Mouse (Mus musculus) thymus, adult 2 months (tissue): Measurements from ENCODE around the gene Wdr5. TPM values are rescaled to one million over a fixed set of nuclear protein-coding genes. Genes with fewer than 3 reads are reported as not detected.
"Not testable (repeated sequence)": the region's sequence is repeated elsewhere in the genome, so short reads cannot be mapped to it uniquely, and the experiment has no call there.

Source experiments
- DNase-seq: peaks from one replicate; pipeline ENCODE4 v3.0.0; 2021
- H3K27ac ChIP-seq: fragments of 200-500 bp; 2 replicates; pipeline ENCODE4 v1.5.1; 2012; ENCODE audit warnings: low read length, control low read depth; ENCODE audit not compliant: control insufficient read depth, insufficient read depth
- H3K27me3 ChIP-seq: fragments of 200-500 bp; 2 replicates; pipeline ENCODE4 v1.6.1; 2012; ENCODE audit warnings: mild to moderate bottlenecking, low read length, moderate library complexity, mixed read lengths; ENCODE audit not compliant: control insufficient read depth, insufficient read depth
- H3K36me3 ChIP-seq: fragments of 200-500 bp; 2 replicates; pipeline ENCODE4 v1.6.1; 2012; ENCODE audit warnings: mild to moderate bottlenecking, low read length, moderate library complexity; ENCODE audit not compliant: control insufficient read depth, insufficient read depth
- H3K4me1 ChIP-seq: fragments of 200-500 bp; replicated peaks from 2 replicates; pipeline ENCODE4 v1.6.1; 2012; ENCODE audit warnings: low read length; ENCODE audit not compliant: control insufficient read depth, insufficient read depth
- H3K4me3 ChIP-seq: fragments of 200-500 bp; 2 replicates; pipeline ENCODE4 v1.5.1; 2012; ENCODE audit warnings: mild to moderate bottlenecking, low read length, control low read depth, moderate library complexity; ENCODE audit not compliant: control insufficient read depth, insufficient read depth
- CTCF ChIP-seq: fragments of 200-500 bp; IDR thresholded peaks from 2 replicates; pipeline ENCODE4 v1.5.1; 2012; ENCODE audit warnings: mild to moderate bottlenecking, control low read depth, low read length, moderate library complexity, borderline replicate concordance; ENCODE audit not compliant: control insufficient read depth, poor library complexity, insufficient read depth; ENCODE audit errors: extremely low read depth
- POLR2A ChIP-seq: fragments of 200-500 bp; IDR thresholded peaks from 2 replicates; pipeline ENCODE4 v1.6.1; 2012; ENCODE audit warnings: mild to moderate bottlenecking, low read length, control low read depth, moderate library complexity; ENCODE audit not compliant: control insufficient read depth, poor library complexity, insufficient read depth; ENCODE audit errors: extremely low read depth
- WGBS: fragments of 180-500 bp; shearing (Covaris S2); methylation state at CpG from one replicate; pipeline ENCODE4 v1.1.7; 2018; 5-methylcytosine and 5-hydroxymethylcytosine counted together
- polyA plus RNA-seq: library from polyadenylated mRNA; depleted of rRNA; stranded (reverse); fragments of >200 nt; gene quantifications from 2 replicates; pipeline ENCODE4 v1.2.3, GENCODE M21; 2012

The Wdr5 gene
- polyA plus RNA-seq, 1 experiment = 42.9 TPM

- DNase-seq = no peak
- Histone ChIP-seq H3K4me3 (no peak overlapping the region), H3K27ac (no peak overlapping the region), H3K36me3 (no peaks in the 10 kb centered on the region), H3K4me1 (peaks cover 16% of the 10 kb centered on the region), H3K27me3 (no peaks in the 10 kb centered on the region)
- TF ChIP-seq POLR2A (no peak), CTCF (no peak)
- 82% methylated on average over 3 of the region's 3 CpGs for WGBS
Measured at GRCm38 (mm10) chr2:27512909-27513308, 2.0 kb upstream of the Wdr5 start.

- no peak for TF ChIP-seq POLR2A
- TF ChIP-seq CTCF = no peak
- H3K4me3 ChIP-seq = no peak overlapping the region
- 70% methylated on average over 5 of the region's 5 CpGs for WGBS
- H3K36me3 ChIP-seq = no peaks in the 10 kb centered on the region
- H3K4me1 ChIP-seq = peaks cover 16% of the 10 kb centered on the region
- no peak overlapping the region for H3K27ac ChIP-seq
- no peak for DNase-seq
- H3K27me3 ChIP-seq = no peaks in the 10 kb centered on the region
Measured at GRCm38 (mm10) chr2:27513861-27514260, 1.1 kb upstream of the Wdr5 start.

DNA sequence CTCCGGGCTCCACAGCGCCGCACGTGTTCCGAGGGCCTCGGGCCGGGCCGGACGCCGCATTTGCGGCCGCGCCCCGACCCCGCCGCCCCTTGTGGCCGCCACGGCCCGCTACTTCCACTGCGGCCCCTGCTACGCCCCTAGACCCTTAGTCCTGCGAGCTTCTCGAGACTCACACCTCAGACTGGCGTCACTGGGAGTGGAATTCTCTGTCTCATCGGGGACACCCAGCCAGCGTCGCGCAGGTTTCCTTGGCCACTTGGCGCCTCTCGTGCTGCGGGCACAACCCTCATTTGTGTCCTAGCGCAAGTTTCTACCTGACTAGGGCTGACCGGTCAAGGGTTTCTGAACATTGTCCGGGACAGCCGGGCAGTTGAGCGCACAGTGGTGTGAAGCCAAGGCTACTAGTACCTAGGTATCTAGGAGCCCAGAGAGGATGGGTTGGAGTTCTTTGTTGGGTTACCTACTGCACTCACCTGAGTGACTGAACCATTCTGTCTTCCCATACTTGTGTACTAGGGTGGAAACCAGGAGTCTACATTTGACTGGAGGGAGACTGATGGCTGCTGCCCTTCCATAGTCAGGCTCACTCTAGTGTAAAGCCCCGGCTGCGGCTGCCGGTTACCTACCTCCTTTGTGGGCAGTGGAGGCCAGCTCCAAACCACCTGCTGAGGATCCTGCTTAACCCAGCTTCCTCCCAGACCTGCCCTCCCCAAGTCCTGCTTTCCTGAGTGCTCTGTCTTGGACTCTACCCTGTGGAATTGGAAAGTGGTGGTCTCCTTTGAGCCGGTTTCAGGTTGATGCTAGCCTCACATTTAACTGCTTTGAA, 597 bp downstream of the Wdr5 start:
- peak; percentile 6 for DNase-seq
- Histone ChIP-seq H3K27me3 (no peaks in the 10 kb centered on the region), H3K27ac (no peak overlapping the region), H3K4me3 (peak overlapping the region; percentile 91), H3K4me1 (peaks cover 16% of the 10 kb centered on the region), H3K36me3 (peaks cover 12% of the 10 kb centered on the region)
- TF ChIP-seq POLR2A (no peak), CTCF (no peak)
- 1% methylated on average over 40 of the region's 40 CpGs for WGBS

DNA sequence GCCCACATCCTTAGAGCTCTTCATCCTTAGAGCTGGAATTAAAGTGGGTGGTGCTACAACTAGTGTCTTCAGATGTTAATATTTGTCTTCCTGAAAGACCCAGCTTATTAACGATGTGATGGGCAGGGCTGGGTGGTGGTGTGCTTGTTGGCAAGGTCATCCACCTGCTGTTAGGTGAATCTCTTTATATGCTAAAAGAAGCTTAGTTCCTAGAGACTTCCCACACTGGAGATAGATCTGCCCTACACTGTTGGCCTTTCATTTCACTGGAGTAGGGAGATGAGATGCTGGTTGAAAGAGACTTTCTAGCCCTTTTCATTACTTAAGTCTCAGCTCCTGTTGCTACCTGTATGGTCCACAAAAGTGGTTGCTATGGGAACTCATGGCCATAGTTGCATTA, 1.3 kb downstream of the Wdr5 start:
- Histone ChIP-seq H3K27ac (no peak overlapping the region), H3K36me3 (peaks cover 19% of the 10 kb centered on the region), H3K4me1 (peaks cover 16% of the 10 kb centered on the region), H3K27me3 (no peaks in the 10 kb centered on the region), H3K4me3 (no peak overlapping the region)
- DNase-seq = no peak
- 9% methylated on average over 1 of the region's 1 CpGs for WGBS
- no peak for TF ChIP-seq POLR2A
- no peak for TF ChIP-seq CTCF

- TF ChIP-seq CTCF (no peak), POLR2A (no peak)
- H3K27ac ChIP-seq = no peak overlapping the region
- H3K27me3 ChIP-seq = no peaks in the 10 kb centered on the region
- 97% methylated on average over 3 of the region's 3 CpGs for WGBS
- H3K36me3 ChIP-seq = peaks cover 33% of the 10 kb centered on the region
- peaks cover 16% of the 10 kb centered on the region for H3K4me1 ChIP-seq
- H3K4me3 ChIP-seq = no peak overlapping the region
- DNase-seq = no peak
Measured at GRCm38 (mm10) chr2:27518283-27518682, 3.3 kb downstream of the Wdr5 start.

DNA sequence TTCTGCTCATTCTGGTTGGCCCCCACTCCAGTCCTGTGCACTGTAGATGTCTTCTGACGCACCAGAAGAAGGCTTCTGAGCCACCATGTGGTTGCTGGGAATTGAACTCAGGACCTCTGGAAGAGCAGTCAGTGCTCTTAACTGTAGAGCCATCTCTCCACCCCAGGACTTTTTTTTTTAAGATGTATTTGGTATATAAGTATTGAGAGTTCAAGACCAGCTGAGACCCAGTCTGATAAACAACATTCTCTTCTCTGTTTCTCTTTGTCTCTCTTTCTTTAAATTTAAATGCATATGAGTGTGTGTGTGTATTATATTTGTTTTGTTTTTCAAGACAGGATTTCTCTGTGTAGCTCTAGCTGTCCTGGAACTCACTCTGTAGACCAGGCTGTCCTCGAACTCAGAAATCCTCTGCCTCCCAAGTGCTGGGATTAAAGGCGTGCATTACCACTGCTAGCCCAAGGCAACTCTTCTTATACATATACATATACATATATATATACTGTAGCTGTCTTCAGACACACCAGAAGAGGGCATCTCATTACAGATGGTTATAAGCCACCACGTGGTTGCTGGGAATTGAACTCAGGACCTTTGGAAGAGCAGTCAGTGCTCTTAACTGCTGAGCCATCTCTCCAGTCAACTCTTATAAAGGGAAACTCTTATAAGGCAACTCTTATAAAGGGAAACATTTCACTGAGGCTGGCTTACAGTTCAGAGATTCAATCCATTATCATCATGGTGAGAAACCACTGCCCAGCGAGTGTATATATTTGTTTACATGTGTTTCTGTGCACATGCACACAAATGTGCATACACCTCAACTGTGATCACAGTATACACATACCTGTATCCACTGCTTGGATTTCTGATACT, 23.7 kb downstream of the Wdr5 start:
- not testable (repeated sequence) for DNase-seq, H3K4me3 ChIP-seq, H3K27me3 ChIP-seq, H3K27ac ChIP-seq, H3K4me1 ChIP-seq
- 86% methylated on average over 5 of the region's 5 CpGs for WGBS
- peaks cover 22% of the 10 kb centered on the region for H3K36me3 ChIP-seq

GRCm38 (mm10) chr2:27539336-27539735, 24.4 kb downstream of the Wdr5 start:
- Histone ChIP-seq H3K4me3 (no peak overlapping the region), H3K27ac (no peak overlapping the region), H3K36me3 (peaks cover 15% of the 10 kb centered on the region), H3K4me1 (0 out of 2 replicates have a peak, but pooled peaks cover 3% of the 10 kb centered on the region), H3K27me3 (no peaks in the 10 kb centered on the region)
- TF ChIP-seq POLR2A = no peak
- TF ChIP-seq CTCF = no peak
- WGBS = 46% methylated on average over 5 of the region's 5 CpGs
- DNase-seq = no peak
